Mouse (Mus musculus): Measurements from ENCODE around the gene Slfn14.
"Not testable (repeated sequence)": the region's sequence is repeated elsewhere in the genome, so short reads cannot be mapped to it uniquely, and the experiment has no call there.

Gene Slfn14

DNA sequence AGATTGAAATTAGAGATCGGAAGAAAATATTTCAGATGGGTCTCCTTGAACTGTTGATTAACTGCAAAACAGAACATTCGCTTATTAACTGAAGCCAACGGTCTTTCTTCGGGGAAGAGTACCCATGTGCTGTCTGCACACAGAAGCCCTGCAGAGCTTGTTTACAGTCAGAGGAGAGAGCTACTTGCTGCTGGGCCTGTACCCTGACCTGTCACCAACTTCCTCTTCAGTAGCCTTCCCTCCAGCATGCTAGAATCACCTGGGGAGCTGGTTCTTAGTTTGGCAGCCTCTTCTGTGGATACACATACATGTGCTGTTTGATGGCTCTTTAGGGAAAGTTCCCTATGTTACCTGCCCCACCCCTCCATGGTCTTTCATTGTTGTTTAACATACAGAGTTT lies 899 bp downstream of the Slfn14 start:
- CTCF ChIA-PET, result no interaction called here

DNA sequence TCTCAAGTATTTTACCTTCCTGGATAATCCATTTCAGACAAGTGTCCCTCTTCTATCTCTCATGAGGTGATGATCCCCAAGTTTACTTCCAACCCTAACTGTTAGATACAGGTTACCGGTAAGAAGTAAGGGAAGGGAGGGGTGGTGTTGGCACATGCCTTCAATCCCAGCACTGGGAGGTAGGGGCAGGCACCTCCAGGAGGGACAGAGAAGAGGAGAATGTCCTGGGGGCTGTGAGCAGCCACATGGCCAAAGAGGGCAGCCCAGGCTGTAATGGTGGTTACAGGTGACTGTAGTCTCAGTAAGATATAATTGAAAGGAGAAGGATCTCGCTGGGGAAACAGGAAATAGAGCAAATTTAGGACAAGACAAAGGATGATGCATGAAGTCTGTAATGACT lies 4.4 kb downstream of the Slfn14 start:
- CTCF ChIA-PET, result no interaction called here

GRCm38 (mm10) chr11:83279691-83280090 lies 6.8 kb downstream of the Slfn14 start:
- CTCF ChIA-PET, result no interaction called here

DNA sequence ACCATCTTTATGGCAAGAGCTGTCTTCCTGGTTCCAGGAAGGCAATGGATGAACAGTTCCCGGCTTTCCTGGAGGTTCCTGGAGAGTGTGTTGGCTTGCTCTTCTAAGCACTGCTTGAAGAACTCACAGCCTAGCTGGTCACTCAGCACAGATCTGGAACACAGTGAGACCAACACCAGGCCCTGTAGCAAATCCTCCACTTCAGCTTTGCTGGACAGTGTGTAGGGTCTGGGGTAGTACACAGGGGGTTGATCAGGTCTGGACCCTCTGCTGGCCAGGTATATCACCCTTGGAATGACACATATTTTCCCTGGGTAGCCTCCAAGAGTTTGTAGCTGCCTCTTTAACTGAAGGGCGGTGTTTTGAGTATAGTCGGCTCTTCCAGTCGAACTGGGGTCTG lies 7.5 kb downstream of the Slfn14 start:
- CTCF ChIA-PET, result no interaction called here

DNA sequence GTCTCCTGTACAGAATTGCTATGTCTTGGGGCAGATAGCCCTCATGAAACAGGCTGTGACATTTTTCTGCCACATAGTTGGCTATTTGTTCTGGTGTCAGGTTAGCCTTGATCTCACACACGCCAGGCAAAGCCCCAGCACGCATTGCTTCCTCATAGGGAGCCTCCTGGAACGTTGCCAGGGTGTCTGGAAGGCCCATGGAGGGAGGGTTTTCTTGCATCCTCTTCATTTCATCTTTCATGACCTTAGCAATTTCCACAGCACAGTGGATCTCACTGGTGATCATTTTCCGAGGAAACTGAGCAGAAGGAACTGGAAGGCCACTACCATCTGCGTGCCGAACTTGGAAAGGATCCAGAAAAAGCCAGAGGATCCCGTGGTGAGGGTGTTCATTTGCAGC lies 10.3 kb downstream of the Slfn14 start:
- CTCF ChIA-PET, result no interaction called here

GRCm38 (mm10) chr11:83271951-83272843 lies 14.3 kb downstream of the Slfn14 start:
- CTCF ChIA-PET, result interaction anchor here (0.9 kb wide), 1 partner anchor 26 kb away, joined by 3 read pairs; no protein-coding TSS in a partner anchor

DNA sequence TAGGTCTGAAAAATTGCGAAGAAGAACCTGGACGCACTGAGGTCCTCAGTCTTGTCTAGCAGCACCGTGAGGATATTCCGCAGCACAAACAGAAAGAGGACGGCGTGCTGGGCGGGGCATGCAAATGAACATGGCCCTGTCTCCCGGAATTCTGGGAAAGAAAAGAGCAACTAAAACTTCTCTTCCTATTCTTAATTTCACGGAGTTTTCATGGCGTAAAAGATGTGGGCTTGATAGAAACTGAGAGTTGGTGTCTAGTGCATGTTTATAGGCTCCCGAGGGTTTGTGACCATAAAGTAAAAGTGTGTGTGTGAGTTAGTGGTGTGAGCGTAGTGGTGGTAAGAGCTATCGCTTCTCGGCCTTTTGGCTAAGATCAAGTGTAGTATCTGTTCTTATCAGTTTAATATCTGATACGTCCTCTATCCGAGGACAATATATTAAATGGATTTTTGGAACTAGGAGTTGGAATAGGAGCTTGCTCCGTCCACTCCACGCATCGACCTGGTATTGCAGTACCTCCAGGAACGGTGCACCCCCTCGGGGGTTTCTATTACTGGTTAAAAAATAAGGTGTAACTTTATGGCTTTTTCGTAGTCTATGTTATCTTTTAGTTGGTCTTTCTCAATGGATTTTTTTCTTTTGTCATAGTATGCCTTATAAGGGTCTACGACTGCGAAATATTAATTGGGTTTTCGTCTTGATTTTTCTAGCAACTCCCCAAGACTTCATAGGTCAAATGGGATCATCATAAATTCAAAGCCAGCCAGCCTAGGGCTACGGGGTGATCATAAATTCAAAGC lies 15.2 kb downstream of the Slfn14 start:
- CTCF ChIA-PET, result no interaction called here

DNA sequence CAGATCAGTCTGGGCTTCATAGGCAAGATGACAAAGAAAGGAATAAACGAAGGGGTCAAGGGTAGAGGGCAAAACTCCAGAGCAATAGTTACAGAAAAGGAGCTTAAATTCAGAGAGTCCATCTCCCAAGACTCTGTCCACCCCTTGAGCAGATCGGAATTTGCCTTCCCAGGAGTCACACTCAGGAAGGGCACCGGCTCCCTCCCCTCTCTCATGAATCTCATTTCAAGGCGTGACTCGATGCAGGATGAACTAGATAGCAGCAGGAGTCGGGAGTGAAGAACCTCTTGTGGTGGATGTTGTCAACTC lies 15.7 kb downstream of the Slfn14 start:
- CTCF ChIA-PET, result no interaction called here

GRCm38 (mm10) chr11:83263146-83263545 lies 23.4 kb downstream of the Slfn14 start:
- CTCF ChIA-PET, result no interaction called here

DNA sequence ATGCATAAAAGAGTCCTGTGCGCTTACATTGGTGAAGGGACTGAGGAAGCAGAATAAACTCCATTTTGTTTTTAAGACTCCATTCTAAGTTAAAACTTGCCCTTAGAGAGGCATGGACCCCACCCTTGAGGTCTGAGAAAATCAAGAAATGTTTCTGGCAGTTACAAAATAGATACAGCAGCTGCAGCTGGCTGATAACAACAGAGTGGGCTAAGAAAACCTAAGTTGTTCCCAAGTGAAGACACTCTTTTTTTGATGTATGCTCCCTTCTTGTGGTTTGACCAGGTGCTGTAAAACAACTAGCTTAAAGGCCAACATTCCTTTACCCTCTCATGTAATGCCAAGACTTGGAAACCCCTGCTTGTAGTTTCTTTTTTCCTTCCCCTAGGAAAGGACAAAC lies 23.9 kb downstream of the Slfn14 start:
- CTCF ChIA-PET, result no interaction called here

GRCm38 (mm10) chr11:83257211-83257610 lies 29.3 kb downstream of the Slfn14 start:
- CTCF ChIA-PET, result not testable (repeated sequence)

DNA sequence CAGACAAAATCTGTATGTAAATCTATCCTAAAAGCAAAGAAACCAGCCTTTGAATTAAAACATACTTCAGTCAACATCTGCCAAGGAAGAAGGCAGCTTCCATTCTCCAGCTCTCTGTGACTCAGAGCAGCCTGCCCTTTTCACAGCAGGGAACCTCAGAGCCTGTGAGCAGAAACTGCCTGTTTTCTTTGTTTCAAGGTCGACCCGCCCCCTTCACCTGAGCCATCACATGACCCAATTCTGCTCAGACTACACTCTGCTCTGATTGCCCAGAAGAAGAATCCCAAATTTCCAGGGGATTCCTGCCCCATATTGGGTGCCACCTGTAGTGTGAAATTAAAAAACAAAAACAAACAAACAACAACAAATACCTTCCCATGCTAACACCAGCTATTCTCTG lies 46.7 kb downstream of the Slfn14 start:
- CTCF ChIA-PET, result no interaction called here

DNA sequence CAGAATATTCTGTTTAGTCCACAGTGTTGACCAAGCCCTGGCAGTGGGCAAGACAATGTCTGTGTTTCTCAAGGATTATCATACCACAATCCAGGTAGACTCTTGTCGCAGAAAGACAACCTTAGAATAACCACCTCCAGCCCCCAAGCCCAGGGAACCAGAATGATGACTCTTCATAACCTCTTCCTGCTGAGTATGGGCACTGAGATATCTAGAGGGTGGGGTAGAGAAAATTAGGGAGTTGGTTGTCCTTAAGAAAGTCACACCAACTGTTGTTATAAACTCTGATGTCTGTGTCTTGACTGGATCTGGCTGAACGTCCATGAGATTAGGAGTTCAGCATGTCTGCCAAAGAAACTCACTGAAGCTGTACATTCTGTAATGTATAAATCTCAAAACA lies 48.1 kb downstream of the Slfn14 start:
- CTCF ChIA-PET, result no interaction called here

DNA sequence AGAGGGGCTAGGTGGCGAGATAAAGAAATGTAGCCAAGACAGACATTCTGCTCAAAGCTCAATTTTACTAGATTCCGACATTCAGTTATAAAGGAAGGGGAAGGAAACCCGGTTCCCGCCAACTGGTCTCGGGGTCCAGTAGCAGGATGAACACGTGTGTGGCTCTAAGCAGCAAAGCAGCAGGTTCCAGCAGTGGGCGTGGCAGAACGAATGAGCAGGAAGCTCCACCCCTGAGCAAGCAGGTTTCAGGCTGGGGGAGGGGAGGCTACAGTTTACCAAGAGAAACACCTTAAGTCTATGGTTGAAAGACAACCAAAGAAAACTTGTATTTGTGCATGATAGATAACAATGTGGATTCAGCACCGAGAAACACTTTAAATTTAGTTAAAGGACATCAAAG lies 49.1 kb downstream of the Slfn14 start:
- CTCF ChIA-PET, result not testable (repeated sequence)

GRCm38 (mm10) chr11:83233621-83234020 lies 52.9 kb downstream of the Slfn14 start:
- CTCF ChIA-PET, result not testable (repeated sequence)

DNA sequence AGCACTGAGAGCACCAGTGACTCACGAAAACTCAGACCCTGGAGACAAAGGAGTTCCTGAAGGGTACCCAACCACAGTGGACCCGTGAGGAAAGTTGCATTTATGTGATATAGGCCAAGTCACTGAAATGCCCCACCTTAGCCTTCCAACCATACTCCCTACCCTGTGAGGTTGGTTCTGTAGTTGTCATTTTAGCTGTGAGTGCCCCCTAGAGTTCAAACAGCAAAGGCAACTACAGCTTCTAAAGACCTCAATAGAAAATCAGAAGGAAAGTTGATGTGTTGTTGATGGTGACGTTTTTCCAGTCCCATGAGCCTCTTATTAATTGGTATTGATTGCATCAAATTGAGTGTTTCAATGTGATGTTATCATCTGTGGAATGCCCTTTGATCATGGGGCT lies 55.6 kb downstream of the Slfn14 start:
- CTCF ChIA-PET, result no interaction called here

GRCm38 (mm10) chr11:83227926-83228723 lies 58.4 kb downstream of the Slfn14 start:
- CTCF ChIA-PET, result no interaction called here

DNA sequence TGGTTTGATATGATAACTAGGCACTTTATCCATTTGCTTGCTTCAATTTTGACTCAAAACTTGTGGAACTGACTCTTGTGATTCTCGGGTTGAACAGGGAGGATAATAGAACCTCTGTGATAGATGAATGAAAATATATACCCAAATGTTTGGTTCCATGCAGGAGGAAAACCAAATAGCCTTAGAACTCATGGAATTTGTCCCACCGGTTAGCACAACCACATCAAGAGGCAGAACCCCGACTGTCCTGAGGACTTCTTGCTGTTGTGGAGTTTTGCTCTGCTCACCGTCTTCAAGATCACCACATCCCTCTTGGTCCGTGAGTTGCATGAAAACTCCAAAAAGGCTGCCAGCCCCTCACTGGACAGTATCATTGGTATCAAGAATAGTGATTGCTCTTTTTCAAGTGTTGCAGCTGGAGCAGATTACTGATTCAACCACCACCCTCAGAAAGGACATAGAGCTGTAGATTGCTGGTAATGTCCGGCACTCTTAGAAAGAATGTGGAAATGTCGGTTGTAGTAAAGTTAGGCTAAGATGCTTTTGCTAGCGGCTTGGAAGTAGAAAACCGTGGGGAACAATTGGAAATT lies 61.1 kb downstream of the Slfn14 start:
- CTCF ChIA-PET, result no interaction called here

Measured in spleen, embryonic (tissue).